Mouse (Mus musculus): ENCODE measurements around the gene Unc13d. TPM values are rescaled to one million over a fixed set of nuclear protein-coding genes. Genes with fewer than 3 reads are reported as not detected.

Unc13d gene
- polyA plus RNA-seq, 1 experiment from 2014 or later, result 8.0 TPM

DNA sequence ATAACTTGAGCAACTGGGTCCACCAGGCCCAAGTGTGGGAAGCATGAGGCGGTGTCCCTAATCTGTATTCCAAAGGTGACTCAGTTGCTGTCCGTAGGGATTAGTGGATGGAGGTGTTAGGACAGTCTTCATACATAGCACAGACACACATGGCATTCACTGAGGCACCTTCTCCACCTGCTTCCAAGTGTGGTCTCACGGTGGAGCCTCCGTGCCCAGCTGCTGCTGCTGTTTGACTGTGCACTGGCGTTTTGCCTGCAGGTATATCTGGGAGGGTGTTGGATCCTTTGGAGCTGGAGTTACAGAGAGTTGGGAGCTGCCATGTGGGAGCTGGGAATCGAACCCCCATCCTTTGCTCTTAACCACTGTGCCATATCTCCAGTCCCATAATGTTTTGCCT is 43.2 kb downstream of the Unc13d start:
- Histone ChIP-seq H3K4me1 (no peaks in the 10 kb centered on the region; the same call in 1 of the 2 replicates), H3K36me3 (peaks cover 5% of the 10 kb centered on the region; the same call in 1 of the 2 replicates), H3K4me2 (no peak overlapping the region), H3K4me3 (replicated peaks) (no peak overlapping the region), H3K9me3 (no peaks in the 10 kb centered on the region), H3K27me3 (replicated peaks) (no peaks in the 10 kb centered on the region), H3K9ac (no peak overlapping the region), H3K27ac (no peak overlapping the region)
- no peak for ATAC-seq (ENCODE audit: insufficient read depth, low FRiP score, low read depth)
- WGBS, result 92% methylated on average over 6 of the region's 6 CpGs

- Histone ChIP-seq H3K9me3 (no peaks in the 10 kb centered on the region), H3K27me3 (replicated peaks) (no peaks in the 10 kb centered on the region), H3K4me1 (no peaks in the 10 kb centered on the region; the same call in 1 of the 2 replicates), H3K9ac (peak overlapping the region; percentile 85), H3K36me3 (0 out of 2 replicates have a peak, but pooled peaks cover 5% of the 10 kb centered on the region), H3K27ac (peak overlapping the region; percentile 100), H3K4me3 (replicated peaks) (peak overlapping the region; percentile 67), H3K4me2 (peak overlapping the region; percentile 77)
- 23% methylated on average over 14 of the region's 14 CpGs for WGBS
- ATAC-seq (ENCODE audit: insufficient read depth, low FRiP score, low read depth), result peak; percentile 8; the same call in 1 of the 2 replicates
Observed at GRCm38 (mm10) chr11:116030898-116031845, 46.6 kb downstream of the Unc13d start.

GRCm38 (mm10) chr11:116030088-116030897 is 47.5 kb downstream of the Unc13d start, which contains the start of gene Unk:
Unk (plus strand) TSS chr11:116030322.
- WGBS, result under 1% methylated on average over 65 of the region's 67 CpGs

DNA sequence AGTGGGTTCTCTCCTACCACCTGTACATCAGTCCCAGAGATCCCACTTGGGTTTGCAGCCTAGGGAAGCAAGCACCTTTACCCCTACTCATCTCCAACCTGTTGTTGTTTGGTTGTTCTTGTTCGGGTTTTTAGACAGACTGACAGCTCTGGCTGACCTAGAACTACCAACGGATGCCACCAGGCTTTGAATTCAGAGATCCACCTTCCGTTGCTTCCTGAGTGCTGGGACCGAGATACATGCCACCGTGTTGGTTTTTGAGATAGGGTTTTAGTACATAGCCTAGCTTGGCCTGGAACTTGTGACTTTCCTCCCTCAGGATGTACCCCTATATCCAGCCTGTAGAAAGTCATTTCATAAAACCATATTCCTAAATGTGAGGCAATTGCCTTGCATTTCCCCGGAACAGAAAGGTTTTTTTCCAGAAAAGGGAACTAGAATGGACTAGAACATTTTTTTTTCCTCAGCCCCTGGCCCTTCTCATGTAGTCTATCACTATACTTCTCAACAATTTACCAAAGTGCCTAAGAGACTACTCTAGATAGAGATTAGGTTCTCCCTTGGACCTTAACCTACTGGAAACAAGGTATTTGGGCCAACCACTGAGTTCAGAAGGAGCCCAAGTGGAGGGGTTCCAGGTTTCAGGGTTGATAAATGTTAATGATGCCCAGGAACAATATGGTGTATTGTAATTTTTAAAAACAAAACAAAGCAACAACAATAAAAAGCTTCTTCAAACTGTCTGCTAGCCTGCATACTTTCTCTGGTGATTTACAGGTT is 48.5 kb downstream of the Unc13d start:
- Histone ChIP-seq H3K27me3 (replicated peaks) (no peaks in the 10 kb centered on the region), H3K36me3 (no peaks in the 10 kb centered on the region), H3K4me3 (replicated peaks) (peak overlapping the region; percentile 67), H3K4me1 (no peaks in the 10 kb centered on the region; the same call in 1 of the 2 replicates), H3K27ac (peak overlapping the region; percentile 42; the same call in 1 of the 2 replicates), H3K9ac (no peak overlapping the region), H3K4me2 (peak overlapping the region; percentile 65), H3K9me3 (no peaks in the 10 kb centered on the region)
- no peak for ATAC-seq (ENCODE audit: insufficient read depth, low FRiP score, low read depth)
- 75% methylated on average over 6 of the region's 6 CpGs for WGBS

More at GRCm38 (mm10) chr11:116030088-116030897, 47.5 kb downstream of the Unc13d start, which contains the start of gene Unk:
- 0 out of 2 replicates have a peak, but pooled peaks cover 5% of the 10 kb centered on the region for H3K36me3 ChIP-seq
- peak; percentile 94 for ATAC-seq (ENCODE audit: insufficient read depth, low FRiP score, low read depth)
- peak within 1 kb of the TSS; percentile 100 for H3K27ac ChIP-seq
- no peaks in the 10 kb centered on the region for H3K9me3 ChIP-seq
- peak within 1 kb of the TSS; percentile 85 for H3K9ac ChIP-seq
- no peaks in the 10 kb centered on the region; the same call in 1 of the 2 replicates for H3K4me1 ChIP-seq
- peak within 1 kb of the TSS; percentile 77 for H3K4me2 ChIP-seq
- no peaks in the 10 kb centered on the region for H3K27me3 ChIP-seq (replicated peaks)
- peak within 1 kb of the TSS; percentile 67 for H3K4me3 ChIP-seq (replicated peaks)

GRCm38 (mm10) chr11:116028177-116028865 is 49.4 kb downstream of the Unc13d start:
- Histone ChIP-seq H3K4me3 (replicated peaks) (no peak overlapping the region), H3K9ac (no peak overlapping the region), H3K27me3 (replicated peaks) (no peaks in the 10 kb centered on the region), H3K36me3 (no peaks in the 10 kb centered on the region), H3K4me2 (no peak overlapping the region), H3K4me1 (no peaks in the 10 kb centered on the region; the same call in 1 of the 2 replicates), H3K9me3 (no peaks in the 10 kb centered on the region), H3K27ac (no peak overlapping the region)
- WGBS, result 79% methylated on average over 9 of the region's 9 CpGs
- no peak for ATAC-seq (ENCODE audit: insufficient read depth, low FRiP score, low read depth)

DNA sequence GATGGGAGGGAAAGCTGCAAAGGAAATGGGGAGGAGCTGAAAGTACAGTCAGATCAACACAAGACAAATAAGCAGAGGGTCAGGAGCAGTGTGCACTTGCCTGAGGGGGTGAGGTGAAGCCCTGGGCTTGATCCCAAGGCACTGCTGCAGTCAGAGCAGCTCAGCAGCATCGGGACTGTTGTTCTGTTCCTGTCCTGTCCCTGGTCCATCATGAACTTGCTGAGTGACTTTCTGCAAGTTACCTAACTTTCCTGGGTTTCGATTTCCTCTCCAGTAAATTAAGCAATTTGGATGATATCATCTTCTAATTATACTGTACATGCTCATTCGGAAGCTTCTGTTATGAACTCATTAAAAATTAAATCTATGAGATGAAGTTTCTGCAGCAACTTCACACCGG is 50.0 kb downstream of the Unc13d start, which contains the start of gene H3f3b:
H3f3b (minus strand) TSS at position 207 of the 400 bp plus-strand sequence.
- Histone ChIP-seq H3K4me2 (no peak within 1 kb of the TSS), H3K9me3 (no peaks in the 10 kb centered on the region), H3K9ac (no peak within 1 kb of the TSS), H3K27ac (no peak within 1 kb of the TSS), H3K4me1 (no peaks in the 10 kb centered on the region; the same call in 1 of the 2 replicates), H3K4me3 (replicated peaks) (no peak within 1 kb of the TSS), H3K36me3 (no peaks in the 10 kb centered on the region), H3K27me3 (replicated peaks) (no peaks in the 10 kb centered on the region)
- 86% methylated on average over 4 of the region's 4 CpGs for WGBS
- ATAC-seq (ENCODE audit: insufficient read depth, low FRiP score, low read depth), result no peak

GRCm38 (mm10) chr11:116025056-116025845 is 52.5 kb downstream of the Unc13d start:
- no peak overlapping the region for H3K4me2 ChIP-seq
- H3K9me3 ChIP-seq, result no peaks in the 10 kb centered on the region
- no peaks in the 10 kb centered on the region for H3K4me1 ChIP-seq
- peaks cover 3% of the 10 kb centered on the region; the same call in 1 of the 2 replicates for H3K36me3 ChIP-seq
- H3K9ac ChIP-seq, result no peak overlapping the region
- H3K27me3 ChIP-seq (replicated peaks), result no peaks in the 10 kb centered on the region
- H3K27ac ChIP-seq, result peak overlapping the region; percentile 38; the same call in 1 of the 2 replicates
- no peak overlapping the region for H3K4me3 ChIP-seq (replicated peaks)
- no peak for ATAC-seq (ENCODE audit: insufficient read depth, low FRiP score, low read depth)
- WGBS, result 85% methylated on average over 3 of the region's 3 CpGs

DNA sequence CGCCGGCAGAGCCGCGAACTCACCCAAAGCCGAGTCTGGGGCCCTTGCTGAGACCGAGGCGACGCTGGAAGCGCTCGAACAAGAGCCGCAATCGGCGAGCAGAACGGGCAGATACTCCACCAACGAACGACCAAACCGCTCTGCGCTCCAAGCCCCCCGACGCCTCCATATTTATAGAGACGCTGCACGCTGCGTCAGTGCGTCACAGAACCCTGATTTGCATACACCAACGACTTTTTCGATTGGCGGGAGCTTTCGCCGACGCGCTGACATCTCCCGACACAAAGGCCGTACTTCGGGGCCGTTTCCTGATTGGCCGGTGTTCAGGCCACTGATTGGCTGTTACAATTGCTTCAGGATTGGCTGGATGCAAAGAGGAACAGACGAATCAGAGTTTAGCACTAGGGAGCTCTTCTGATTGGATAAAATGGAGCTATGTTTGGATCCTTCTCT is 53.4 kb downstream of the Unc13d start:
- peak; percentile 97 for ATAC-seq (ENCODE audit: insufficient read depth, low FRiP score, low read depth)
- peaks cover 3% of the 10 kb centered on the region; the same call in 1 of the 2 replicates for H3K36me3 ChIP-seq
- peak overlapping the region; percentile 97 for H3K9ac ChIP-seq
- H3K27ac ChIP-seq, result peak overlapping the region; percentile 98
- H3K9me3 ChIP-seq, result no peaks in the 10 kb centered on the region
- peak overlapping the region; percentile 80 for H3K4me3 ChIP-seq (replicated peaks)
- under 1% methylated on average over 37 of the region's 37 CpGs for WGBS
- no peaks in the 10 kb centered on the region for H3K4me1 ChIP-seq
- no peaks in the 10 kb centered on the region for H3K27me3 ChIP-seq (replicated peaks)
- H3K4me2 ChIP-seq, result no peak overlapping the region

DNA sequence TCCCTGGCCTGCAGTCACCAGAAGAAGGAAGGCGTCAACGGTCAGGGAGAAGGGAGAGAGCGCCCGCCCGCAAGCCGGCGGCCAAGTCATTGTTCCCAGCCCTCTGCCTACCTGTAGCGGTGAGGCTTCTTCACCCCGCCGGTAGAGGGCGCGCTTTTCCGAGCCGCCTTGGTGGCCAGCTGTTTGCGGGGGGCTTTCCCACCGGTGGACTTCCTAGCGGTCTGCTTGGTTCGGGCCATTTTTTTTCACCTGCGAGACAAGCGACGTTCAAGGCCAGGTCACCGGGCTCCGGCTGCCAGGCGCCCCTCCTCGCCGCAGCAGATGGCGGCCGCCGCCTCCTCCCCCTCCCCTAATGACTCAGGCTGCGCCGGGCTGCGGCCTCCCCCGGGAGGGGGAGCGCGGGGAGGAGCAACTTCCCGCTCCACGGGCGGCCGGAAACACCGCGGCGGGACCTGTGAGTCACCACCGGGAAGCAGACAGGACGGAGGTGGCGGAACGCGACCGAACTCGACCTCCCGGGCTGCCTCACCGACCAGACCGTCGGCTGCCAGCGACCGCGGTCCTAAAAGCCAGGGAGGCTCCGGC is 53.9 kb downstream of the Unc13d start:
- peaks cover 3% of the 10 kb centered on the region; the same call in 1 of the 2 replicates for H3K36me3 ChIP-seq
- H3K9ac ChIP-seq, result peak overlapping the region; percentile 97
- WGBS, result under 1% methylated on average over 53 of the region's 57 CpGs
- ATAC-seq (ENCODE audit: insufficient read depth, low FRiP score, low read depth), result peak; percentile 50
- H3K4me3 ChIP-seq (replicated peaks), result peak overlapping the region; percentile 80
- no peaks in the 10 kb centered on the region for H3K27me3 ChIP-seq (replicated peaks)
- H3K9me3 ChIP-seq, result no peaks in the 10 kb centered on the region
- H3K4me2 ChIP-seq, result peak overlapping the region; percentile 54
- no peaks in the 10 kb centered on the region for H3K4me1 ChIP-seq
- peak overlapping the region; percentile 98 for H3K27ac ChIP-seq
